In genomic region chr4:41470051-41470683, GRCm38 (mm10) we compare ENCODE assay signal across 11 mouse cellular contexts. TPM values are rescaled to one million over a fixed set of nuclear protein-coding genes. Genes with fewer than 3 reads are reported as not detected.
A peak's percentile ranks its signal among the peaks of the same experiment; 100 is the strongest.
DNase-seq lines count a peak whose midpoint lies in the region; ATAC-seq and TF ChIP-seq lines count a peak whose summit lies in the region.
"Had no signal": no experiment of that assay in that cellular context is flagged by ENCODE, and none has a peak within 500 bp of the region (broad histone marks: within the 10 kb centered on the region; RNA-seq: fewer than 3 reads in every experiment).

No protein-coding gene starts in this region.

- ATAC-seq in embryonic facial prominence, embryonic 13.5 days (ENCODE audit: insufficient number of reproducible peaks, insufficient read depth, low FRiP score, low TSS enrichment, low read depth), result no peak
- ATAC-seq in stomach, embryonic 16.5 days (ENCODE audit: insufficient read depth, low FRiP score), result no peak
- no peak for ATAC-seq in stomach, postnatal 0 days (ENCODE audit: low FRiP score, low TSS enrichment)
- ATAC-seq in hindbrain, embryonic 15.5 days (ENCODE audit: low FRiP score, low read depth), result no peak

- H3K27ac ChIP-seq in embryonic facial prominence, embryonic 13.5 days, result 0 out of 2 replicates have a peak overlapping the region, but pooled peaks have one; percentile 48
- H3K27ac ChIP-seq in embryonic facial prominence, embryonic 10.5 days (replicated peaks), result no peak overlapping the region
- peak overlapping the region; percentile 33; the same call in 1 of the 2 replicates for H3K27ac ChIP-seq in stomach, embryonic 16.5 days (ENCODE audit: low read length)
- no peak overlapping the region for H3K27ac ChIP-seq in stomach, postnatal 0 days (replicated peaks)
- H3K27ac ChIP-seq in hindbrain, embryonic 15.5 days (replicated peaks), result peak overlapping the region; percentile 71
- H3K27ac ChIP-seq: kidney, embryonic 15.5 days had no signal

- no peak for TF ChIP-seq EP300 in stomach, postnatal 0 days (optimal IDR thresholded peaks at IDR 0.05)

- no peak overlapping the region for H3K4me3 ChIP-seq in embryonic facial prominence, embryonic 13.5 days
- H3K4me3 ChIP-seq in embryonic facial prominence, embryonic 10.5 days, result no peak overlapping the region
- H3K4me3 ChIP-seq in stomach, embryonic 16.5 days (replicated peaks; ENCODE audit: low read length), result no peak overlapping the region
- H3K4me3 ChIP-seq in stomach, postnatal 0 days (ENCODE audit: low read depth, low read length), result no peak overlapping the region
- H3K4me3 ChIP-seq in hindbrain, embryonic 15.5 days, result no peak overlapping the region
- H3K4me3 ChIP-seq: kidney, embryonic 15.5 days had no signal

- H3K9ac ChIP-seq in embryonic facial prominence, embryonic 13.5 days, result no peak overlapping the region
- no peak overlapping the region for H3K9ac ChIP-seq in stomach, embryonic 16.5 days (ENCODE audit: low read length)
- H3K9ac ChIP-seq in stomach, postnatal 0 days (ENCODE audit: low read length), result no peak overlapping the region
- H3K9ac ChIP-seq in hindbrain, embryonic 15.5 days, result no peak overlapping the region
- H3K9ac ChIP-seq: kidney, embryonic 15.5 days had no signal

- H3K9me3 ChIP-seq in embryonic facial prominence, embryonic 13.5 days, result 0 out of 2 replicates have a peak, but pooled peaks cover 4% of the 10 kb centered on the region
- H3K9me3 ChIP-seq in embryonic facial prominence, embryonic 10.5 days, result 0 out of 2 replicates have a peak, but pooled peaks cover 2% of the 10 kb centered on the region
- no peaks in the 10 kb centered on the region for H3K9me3 ChIP-seq in stomach, embryonic 16.5 days (replicated peaks; ENCODE audit: control insufficient read depth, low read length)
- H3K9me3 ChIP-seq in stomach, postnatal 0 days (ENCODE audit: control insufficient read depth, low read length), result no peaks in the 10 kb centered on the region
- H3K9me3 ChIP-seq in hindbrain, embryonic 15.5 days, result no peaks in the 10 kb centered on the region
- H3K9me3 ChIP-seq: kidney, embryonic 15.5 days had no signal

- WGBS in embryonic facial prominence, embryonic 13.5 days, result 56% methylated on average over 7 of the region's 7 CpGs
- WGBS in embryonic facial prominence, embryonic 10.5 days, result 58% methylated on average over 7 of the region's 7 CpGs
- 57% methylated on average over 7 of the region's 7 CpGs for WGBS in stomach, embryonic 16.5 days
- 61% methylated on average over 7 of the region's 7 CpGs for WGBS in stomach, postnatal 0 days
- WGBS in hindbrain, embryonic 15.5 days, result 53% methylated on average over 7 of the region's 7 CpGs

- no peak for TF ChIP-seq CTCF in stomach, postnatal 0 days (IDR thresholded peaks at IDR 0.05; ENCODE audit: low read depth)

- H3K27me3 ChIP-seq in embryonic facial prominence, embryonic 13.5 days, result no peaks in the 10 kb centered on the region
- H3K27me3 ChIP-seq in embryonic facial prominence, embryonic 10.5 days (replicated peaks; ENCODE audit: low read depth, poor library complexity, severe bottlenecking), result no peaks in the 10 kb centered on the region
- no peaks in the 10 kb centered on the region for H3K27me3 ChIP-seq in stomach, embryonic 16.5 days (ENCODE audit: control insufficient read depth, insufficient read depth, low read length)
- no peaks in the 10 kb centered on the region for H3K27me3 ChIP-seq in stomach, postnatal 0 days (ENCODE audit: control insufficient read depth, insufficient read depth, low read length)
- H3K27me3 ChIP-seq in hindbrain, embryonic 15.5 days, result no peaks in the 10 kb centered on the region
- H3K27me3 ChIP-seq: kidney, embryonic 15.5 days had no signal

- no peak for DNase-seq in embryonic facial prominence, embryonic 10.5 days (ENCODE audit: low spot score)
- no peak for DNase-seq in stomach, postnatal 0 days (ENCODE audit: low spot score)
- no peak for DNase-seq in thymus, postnatal 14 days
- DNase-seq in liver, result no peak
- DNase-seq in adipocyte (ENCODE audit: low spot score), result no peak
- DNase-seq: adrenal gland, adult 2 months had no signal

- peaks cover 31% of the 10 kb centered on the region for H3K4me1 ChIP-seq in embryonic facial prominence, embryonic 13.5 days
- H3K4me1 ChIP-seq in embryonic facial prominence, embryonic 10.5 days, result peaks cover 35% of the 10 kb centered on the region
- H3K4me1 ChIP-seq in stomach, embryonic 16.5 days (ENCODE audit: control insufficient read depth, insufficient read depth, low read length), result peaks cover 9% of the 10 kb centered on the region
- no peaks in the 10 kb centered on the region for H3K4me1 ChIP-seq in stomach, postnatal 0 days (replicated peaks; ENCODE audit: control insufficient read depth, insufficient read depth)
- H3K4me1 ChIP-seq in hindbrain, embryonic 15.5 days (replicated peaks), result peaks cover 27% of the 10 kb centered on the region

- no peaks in the 10 kb centered on the region for H3K36me3 ChIP-seq in embryonic facial prominence, embryonic 13.5 days
- peaks cover 4% of the 10 kb centered on the region; the same call in 1 of the 2 replicates for H3K36me3 ChIP-seq in embryonic facial prominence, embryonic 10.5 days (replicated peaks)
- H3K36me3 ChIP-seq in stomach, embryonic 16.5 days (ENCODE audit: control insufficient read depth, insufficient read depth, low read length), result no peaks in the 10 kb centered on the region
- H3K36me3 ChIP-seq in stomach, postnatal 0 days (ENCODE audit: control insufficient read depth, insufficient read depth, low read length), result no peaks in the 10 kb centered on the region
- no peaks in the 10 kb centered on the region for H3K36me3 ChIP-seq in hindbrain, embryonic 15.5 days
- H3K36me3 ChIP-seq: kidney, embryonic 15.5 days had no signal

- no peak overlapping the region for H3K4me2 ChIP-seq in embryonic facial prominence, embryonic 13.5 days
- no peak overlapping the region for H3K4me2 ChIP-seq in stomach, embryonic 16.5 days (ENCODE audit: low read depth, low read length)
- no peak overlapping the region for H3K4me2 ChIP-seq in stomach, postnatal 0 days (replicated peaks; ENCODE audit: low read depth)
- no peak overlapping the region for H3K4me2 ChIP-seq in hindbrain, embryonic 15.5 days
- H3K4me2 ChIP-seq: kidney, embryonic 15.5 days; liver, embryonic 11.5 days had no signal

RNA-seq across cellular contexts. Expression of gene Nudt2, which starts 5.2 kb away (rescaled TPM):
- 49.5 and 54.1 TPM in 2 replicates for polyA plus RNA-seq in embryonic facial prominence, embryonic 13.5 days (2015; fragmentation: Nextera tagmentation; extraction: Ambion mirVana)
- 55.4 and 61.4 TPM in 2 replicates for polyA plus RNA-seq in embryonic facial prominence, embryonic 10.5 days (2016; fragmentation: Nextera tagmentation; extraction: Ambion mirVana)
- 49.5 and 49.6 TPM in 2 replicates for polyA plus RNA-seq in stomach, embryonic 16.5 days (2015; fragmentation: Nextera tagmentation; extraction: Ambion mirVana)
- 38.6 and 38.8 TPM in 2 replicates for polyA plus RNA-seq in stomach, postnatal 0 days (2015; fragmentation: Nextera tagmentation; extraction: Ambion mirVana)
- polyA plus RNA-seq in hindbrain, embryonic 15.5 days (2015; fragmentation: Nextera tagmentation; extraction: Ambion mirVana), result 68.3 and 76.0 TPM in 2 replicates

RNA-seq across cellular contexts. Expression of gene Kif24, which starts 5.5 kb away (rescaled TPM):
- polyA plus RNA-seq in embryonic facial prominence, embryonic 13.5 days (2015; fragmentation: Nextera tagmentation; extraction: Ambion mirVana), result 7.6 and 9.6 TPM in 2 replicates
- 13.7 and 15.1 TPM in 2 replicates for polyA plus RNA-seq in embryonic facial prominence, embryonic 10.5 days (2016; fragmentation: Nextera tagmentation; extraction: Ambion mirVana)
- 4.8 and 6.0 TPM in 2 replicates for polyA plus RNA-seq in stomach, embryonic 16.5 days (2015; fragmentation: Nextera tagmentation; extraction: Ambion mirVana)
- polyA plus RNA-seq in stomach, postnatal 0 days (2015; fragmentation: Nextera tagmentation; extraction: Ambion mirVana), result 1.4 and 1.5 TPM in 2 replicates
- polyA plus RNA-seq in hindbrain, embryonic 15.5 days (2015; fragmentation: Nextera tagmentation; extraction: Ambion mirVana), result 2.9 and 4.1 TPM in 2 replicates

RNA-seq across cellular contexts. Expression of gene AI464131, which starts 32.7 kb away (rescaled TPM):
- 8.3 and 12.2 TPM in 2 replicates for polyA plus RNA-seq in embryonic facial prominence, embryonic 13.5 days (2015; fragmentation: Nextera tagmentation; extraction: Ambion mirVana)
- polyA plus RNA-seq in embryonic facial prominence, embryonic 10.5 days (2016; fragmentation: Nextera tagmentation; extraction: Ambion mirVana), result 5.7 and 8.9 TPM in 2 replicates
- polyA plus RNA-seq in stomach, embryonic 16.5 days (2015; fragmentation: Nextera tagmentation; extraction: Ambion mirVana), result 7.9 and 9.6 TPM in 2 replicates
- 3.9 and 4.5 TPM in 2 replicates for polyA plus RNA-seq in stomach, postnatal 0 days (2015; fragmentation: Nextera tagmentation; extraction: Ambion mirVana)
- polyA plus RNA-seq in hindbrain, embryonic 15.5 days (2015; fragmentation: Nextera tagmentation; extraction: Ambion mirVana), result 11.2 and 14.0 TPM in 2 replicates

RNA-seq across cellular contexts. Expression of gene 1110017D15Rik, which starts 47.0 kb away (rescaled TPM):
- polyA plus RNA-seq in embryonic facial prominence, embryonic 13.5 days (2015; fragmentation: Nextera tagmentation; extraction: Ambion mirVana), result 3.2 and 5.7 TPM in 2 replicates
- 5.3 and 6.1 TPM in 2 replicates for polyA plus RNA-seq in embryonic facial prominence, embryonic 10.5 days (2016; fragmentation: Nextera tagmentation; extraction: Ambion mirVana)
- 0.65 and 0.87 TPM in 2 replicates for polyA plus RNA-seq in stomach, embryonic 16.5 days (2015; fragmentation: Nextera tagmentation; extraction: Ambion mirVana)
- polyA plus RNA-seq in stomach, postnatal 0 days (2015; fragmentation: Nextera tagmentation; extraction: Ambion mirVana), result 0.51 and 0.53 TPM in 2 replicates
- polyA plus RNA-seq in hindbrain, embryonic 15.5 days (2015; fragmentation: Nextera tagmentation; extraction: Ambion mirVana), result 17.0 and 19.3 TPM in 2 replicates
- polyA plus RNA-seq: kidney, embryonic 15.5 days had no signal

Comparison
In these comparisons a context has a peak if more than half of its experiments do, and no peak if none do; other contexts are left out.
1. H3K27ac ChIP-seq: peak in embryonic facial prominence, embryonic 13.5 days (single experiment), stomach, embryonic 16.5 days (single experiment) and hindbrain, embryonic 15.5 days (single experiment); none in embryonic facial prominence, embryonic 10.5 days (single experiment) and stomach, postnatal 0 days (single experiment).